Mouse (Mus musculus) urinary bladder, adult 18-20 months (tissue): ENCODE results near the gene Rpusd3.

Experiments
- DNase-seq, 2 experiments: peaks; one replicate each; pipeline ENCODE4 v3.0.0; 2022; ENCODE audit warnings: low spot score in 2 of 2, mixed read lengths in 2 of 2

The Rpusd3 gene

DNA sequence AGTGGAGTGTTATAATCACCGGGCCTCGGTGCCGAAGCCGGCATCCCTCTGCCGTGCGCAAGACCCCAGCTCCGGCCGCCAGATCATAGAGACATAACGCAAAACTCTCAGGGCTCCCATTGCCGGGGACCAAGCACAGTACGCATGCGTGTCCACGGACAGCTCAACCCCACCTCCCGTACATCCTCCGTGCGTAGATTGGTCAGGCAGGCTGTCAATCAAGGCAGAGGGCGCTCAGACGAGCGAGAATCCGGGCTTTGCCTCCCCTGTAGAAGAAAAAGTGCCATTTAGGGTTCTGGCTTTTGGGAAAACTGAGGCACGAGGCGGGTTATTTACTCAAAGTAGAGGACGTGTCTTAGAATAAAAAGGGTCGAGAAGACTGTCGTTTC lies at the start of gene Rpusd3:
TSS of gene Rpusd3 (minus strand) at position 142 of the 389 bp plus-strand sequence.
- peak; percentile 97 for DNase-seq

- no peak for DNase-seq
Measured at GRCm38 (mm10) chr6:113468512-113468911, 49.4 kb upstream of the Rpusd3 start.

- no peak for DNase-seq
Measured at GRCm38 (mm10) chr6:113465602-113466001, 46.5 kb upstream of the Rpusd3 start.

DNA sequence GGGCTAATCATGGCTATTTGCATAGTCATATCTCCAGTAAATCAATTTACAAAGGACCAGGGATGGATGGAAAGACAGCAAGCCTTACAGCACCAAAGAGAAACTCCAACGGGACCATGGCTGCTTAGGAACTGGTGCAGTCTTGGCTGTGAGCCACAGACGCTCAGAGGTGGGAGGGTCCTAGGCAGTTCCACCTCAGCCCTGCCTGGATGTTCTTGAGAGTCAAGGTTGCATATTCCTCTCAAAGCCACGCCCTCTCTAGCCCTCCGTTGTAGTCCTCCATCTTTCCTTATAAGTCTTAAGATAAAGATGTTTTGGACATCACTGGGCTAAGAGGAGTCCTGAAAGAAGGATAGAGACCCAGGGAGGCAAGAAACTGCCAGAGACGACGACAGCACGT lies 44.9 kb upstream of the Rpusd3 start:
- DNase-seq, result no peak

- DNase-seq, result peak; percentile 71 to 77
Measured at GRCm38 (mm10) chr6:113458635-113459034, 39.5 kb upstream of the Rpusd3 start.

DNA sequence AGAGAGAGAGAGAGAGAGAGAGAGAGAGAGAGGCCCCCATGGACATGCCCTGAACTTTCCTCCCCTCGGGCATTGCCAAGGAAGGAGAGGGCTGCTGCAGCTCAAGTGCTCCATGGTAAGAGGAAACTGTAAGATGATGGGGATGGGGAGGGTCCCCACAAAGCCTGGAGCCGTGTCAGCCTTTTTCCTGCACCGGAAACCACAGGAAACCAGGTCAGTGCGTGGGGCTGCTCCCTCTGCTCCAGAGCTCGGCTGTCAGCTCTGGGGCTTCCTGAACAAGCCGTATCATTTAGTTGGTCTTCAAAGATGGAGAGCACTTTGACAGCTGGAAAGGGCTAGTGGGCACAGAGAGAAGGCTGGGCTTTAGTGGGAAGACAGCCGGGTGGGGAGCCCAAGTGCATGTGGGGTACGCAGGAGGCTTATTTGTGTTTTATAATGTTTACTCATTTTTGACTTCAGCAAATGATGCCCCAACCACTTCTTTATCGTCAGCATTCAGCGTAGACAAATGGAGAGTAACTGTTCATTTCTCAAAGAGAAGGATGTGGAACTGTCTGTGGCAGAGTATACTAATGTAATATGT lies 38.9 kb upstream of the Rpusd3 start, which contains the start of gene Il17re:
TSS of gene Il17re (plus strand) at position 533 of the 583 bp plus-strand sequence.
- no peak for DNase-seq

GRCm38 (mm10) chr6:113455007-113455406 lies 35.9 kb upstream of the Rpusd3 start:
- no peak for DNase-seq

DNA sequence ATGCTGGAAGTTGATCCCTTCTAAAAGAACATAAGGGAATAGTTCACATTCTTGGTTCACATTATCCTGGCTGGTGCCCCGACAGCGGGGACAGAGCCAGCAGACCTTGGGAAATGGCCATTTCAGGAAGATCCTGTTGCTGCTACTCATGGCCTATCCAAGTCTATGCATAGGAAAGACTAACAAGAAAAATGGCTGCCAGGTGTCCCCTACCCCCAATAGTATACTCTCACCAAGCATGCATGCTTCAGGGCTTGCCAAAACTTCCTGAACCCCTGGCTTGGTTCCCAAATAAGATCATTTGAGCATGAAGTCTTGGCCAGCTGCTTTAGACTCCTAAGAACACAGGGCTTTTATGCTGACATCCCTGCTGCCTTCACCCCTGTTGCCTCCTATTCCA lies 32.7 kb upstream of the Rpusd3 start:
- no peak for DNase-seq

DNA sequence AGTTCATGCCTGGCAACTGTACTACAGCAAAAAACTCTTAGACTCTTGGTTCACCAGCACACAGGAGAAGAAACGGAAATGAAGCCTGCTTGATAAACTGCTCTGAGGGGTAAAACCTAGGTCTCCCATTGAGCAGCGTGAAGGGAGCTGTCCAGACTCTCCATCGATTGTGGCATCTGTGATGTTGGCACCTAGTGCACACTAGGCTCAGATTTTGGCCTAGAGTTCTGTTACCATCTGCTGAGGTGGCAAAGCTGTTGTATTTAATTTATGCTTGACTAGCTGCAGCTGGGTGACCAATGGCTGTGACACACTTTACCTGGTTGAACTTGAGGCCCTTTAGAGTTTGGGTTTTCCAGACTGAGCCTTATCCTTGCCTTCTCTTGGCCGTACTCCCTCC lies 28.5 kb upstream of the Rpusd3 start:
- no peak for DNase-seq

DNA sequence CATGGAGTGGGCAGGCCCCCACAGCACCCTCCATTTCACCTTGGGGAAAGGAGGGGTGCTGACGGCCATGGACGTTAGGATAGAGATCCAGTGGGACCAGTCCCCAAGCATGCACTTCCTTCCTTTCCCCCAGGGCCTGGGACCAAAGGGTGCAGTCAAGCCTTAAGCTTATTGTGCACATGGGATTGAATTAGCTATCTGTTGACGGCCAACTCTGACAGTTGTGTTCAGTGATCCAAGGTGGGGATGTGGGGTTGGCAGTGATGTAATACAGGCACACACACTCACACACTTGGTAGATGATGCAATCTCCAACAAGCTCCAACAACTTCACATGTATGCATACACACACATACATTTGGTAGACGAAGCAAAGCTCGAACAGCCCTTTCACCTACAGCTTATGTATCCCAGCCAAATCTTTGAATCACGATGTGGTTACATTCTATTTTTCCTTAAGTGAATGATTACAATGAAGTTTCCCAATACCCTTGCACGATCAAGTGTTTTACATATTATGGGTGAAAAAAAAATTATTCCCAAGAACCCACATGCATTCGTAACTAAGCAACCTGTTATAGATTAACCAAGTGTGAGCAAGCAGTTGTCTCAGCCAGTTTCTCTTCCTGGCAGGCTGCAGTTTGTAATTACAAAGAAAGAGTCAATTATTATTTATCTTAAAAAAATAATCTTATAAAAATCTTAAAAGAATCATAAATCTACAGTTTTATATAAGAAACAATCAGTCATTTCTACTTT lies 25.2 kb upstream of the Rpusd3 start:
- DNase-seq, result no peak

DNA sequence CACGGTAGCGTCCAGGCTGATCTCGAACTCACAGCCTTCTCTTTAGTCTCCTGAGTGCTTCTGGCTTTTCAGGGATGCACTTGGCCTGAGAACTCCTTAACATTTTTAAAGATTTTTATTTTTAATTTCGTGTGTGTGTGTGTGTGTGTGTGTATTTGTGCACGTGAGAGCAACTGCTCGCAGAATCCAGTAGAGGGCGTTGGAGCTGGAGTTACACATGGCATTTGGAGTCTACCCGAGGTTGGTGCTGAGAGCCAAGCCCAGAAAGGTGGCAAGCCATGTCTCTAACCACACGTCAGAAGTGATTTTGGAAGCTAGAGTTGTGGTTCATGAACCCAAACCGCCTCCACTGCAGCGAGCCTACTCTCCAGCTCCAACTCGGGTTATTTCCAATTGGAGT lies 24.0 kb upstream of the Rpusd3 start:
- no peak for DNase-seq

GRCm38 (mm10) chr6:113442442-113443090 lies 23.4 kb upstream of the Rpusd3 start, which contains the start of gene Jagn1:
Gene Jagn1 (plus strand): TSS chr6:113442569.
- DNase-seq, result peak; percentile 88 to 92

GRCm38 (mm10) chr6:113442087-113442441 lies 22.9 kb upstream of the Rpusd3 start:
- no peak for DNase-seq

- peak in 1 of 2 experiments; percentile 56 for DNase-seq
Measured at GRCm38 (mm10) chr6:113441147-113441680, 22.1 kb upstream of the Rpusd3 start.

- DNase-seq, result no peak
Measured at GRCm38 (mm10) chr6:113440686-113441085, 21.5 kb upstream of the Rpusd3 start.

DNA sequence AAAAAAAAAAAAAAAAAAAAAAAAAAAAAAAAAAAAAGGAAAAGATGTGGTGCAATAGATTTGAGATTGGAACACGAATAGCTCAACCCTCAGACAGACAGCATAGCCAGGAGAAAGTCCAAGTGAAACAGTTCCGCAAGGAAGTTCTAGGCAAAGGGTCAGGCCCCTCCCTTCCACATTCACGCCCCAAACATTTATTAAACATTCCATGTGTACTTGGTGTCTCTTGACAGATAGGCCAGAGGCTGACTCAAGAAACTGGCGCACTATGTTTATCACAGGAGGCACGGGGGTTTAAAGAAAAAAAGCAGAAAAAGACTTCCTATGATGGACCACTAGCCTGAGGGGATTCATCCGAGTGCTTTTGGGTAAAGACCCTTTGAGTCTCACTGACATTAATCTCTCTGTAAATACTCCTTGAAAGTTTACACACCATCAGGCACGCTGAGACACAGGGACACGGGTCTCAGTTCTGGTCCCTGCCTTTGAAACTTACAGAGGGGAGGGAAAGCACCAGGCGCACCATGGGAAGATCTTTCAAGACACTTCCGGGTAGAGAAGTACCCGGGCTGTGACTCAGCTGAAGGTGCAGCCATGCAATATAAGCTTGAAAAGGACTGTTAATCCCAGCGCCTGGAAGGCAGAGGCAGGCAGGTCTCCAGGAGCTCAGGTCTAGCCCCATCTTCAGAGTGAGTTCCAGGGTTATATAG lies 19.7 kb upstream of the Rpusd3 start:
- no peak for DNase-seq

DNA sequence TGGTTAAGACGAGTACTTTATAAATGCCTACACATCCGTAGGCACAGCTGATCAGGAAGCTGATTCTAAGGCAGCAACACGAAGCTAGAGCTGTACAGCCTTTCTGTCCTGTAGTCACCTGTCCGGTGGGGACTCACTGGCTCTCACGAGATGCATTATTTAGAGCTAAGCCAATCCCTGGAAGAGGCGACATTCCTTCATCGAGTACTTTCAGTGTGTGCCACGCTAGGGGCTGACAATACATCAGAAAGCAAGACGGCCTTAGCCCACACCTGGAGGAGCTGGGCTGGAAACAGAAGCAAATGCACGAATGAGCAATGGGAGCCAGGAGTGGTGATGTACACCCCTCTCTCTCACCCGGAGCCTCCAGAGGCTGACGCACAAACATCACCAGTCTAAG lies 18.0 kb upstream of the Rpusd3 start:
- no peak for DNase-seq

GRCm38 (mm10) chr6:113435664-113436205 lies 16.6 kb upstream of the Rpusd3 start, which contains the start of gene Cidec:
Gene Cidec (minus strand): TSS chr6:113435760.
- no peak for DNase-seq

GRCm38 (mm10) chr6:113434691-113435090 lies 15.6 kb upstream of the Rpusd3 start:
- no peak for DNase-seq

- DNase-seq, result no peak
Measured at GRCm38 (mm10) chr6:113433661-113434060, 14.5 kb upstream of the Rpusd3 start.

GRCm38 (mm10) chr6:113431801-113432200 lies 12.7 kb upstream of the Rpusd3 start:
- DNase-seq, result no peak

DNA sequence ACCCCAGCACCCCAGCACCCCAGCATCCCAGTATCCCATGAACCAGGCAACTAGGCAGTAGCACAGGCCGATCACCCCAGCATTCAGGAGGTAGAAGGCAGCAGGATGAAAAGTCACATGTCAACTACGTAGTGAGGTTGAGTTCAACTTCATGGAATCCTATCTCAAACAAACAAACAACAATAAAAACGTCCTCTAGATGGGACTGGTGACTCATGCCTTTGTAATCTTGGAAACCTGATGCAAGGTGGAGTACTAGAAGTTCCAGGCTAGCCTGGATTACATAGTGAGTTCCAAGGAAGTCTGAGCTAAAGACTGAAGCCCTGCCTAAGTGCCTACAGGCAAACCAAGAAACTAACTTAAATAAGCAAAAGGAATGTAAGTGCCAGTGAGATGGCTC lies 11.7 kb upstream of the Rpusd3 start:
- no peak for DNase-seq
